Mouse (Mus musculus): ENCODE data around the gene Nlgn2. TPM values are rescaled to one million over a fixed set of nuclear protein-coding genes. Genes with fewer than 3 reads are reported as not detected.

Gene Nlgn2
- total RNA-seq, 2 experiments from 2014 or later, result 14.4 to 22.3 TPM

DNA sequence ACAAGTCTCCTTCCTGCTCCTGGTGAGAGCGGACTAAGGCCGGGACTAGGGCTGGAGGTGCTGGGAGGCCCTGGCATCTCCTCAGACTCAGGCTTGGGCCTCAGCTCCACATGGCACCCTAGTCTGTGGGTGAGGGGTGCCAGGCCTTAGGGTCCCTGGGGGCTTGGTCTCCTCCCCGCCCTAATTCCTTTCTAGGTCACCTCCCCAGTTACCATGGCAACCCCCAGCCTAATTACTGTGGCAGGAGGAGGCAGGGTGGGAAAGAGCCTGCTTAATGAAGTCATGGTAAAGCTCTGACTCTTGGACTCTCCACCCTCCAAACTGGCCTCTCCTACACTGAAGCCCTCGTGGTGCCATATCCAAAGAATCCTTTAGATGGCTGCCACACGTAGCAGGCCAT, 8.8 kb downstream of the Nlgn2 start:
- no peak for DNase-seq

- no peak for DNase-seq
Observed at GRCm38 (mm10) chr11:69823456-69823855, 14.1 kb downstream of the Nlgn2 start.

- no peak for DNase-seq
Observed at GRCm38 (mm10) chr11:69822080-69822479, 15.5 kb downstream of the Nlgn2 start, which contains the start of gene Spem1. Spem1 (minus strand) TSS chr11:69822180.

DNA sequence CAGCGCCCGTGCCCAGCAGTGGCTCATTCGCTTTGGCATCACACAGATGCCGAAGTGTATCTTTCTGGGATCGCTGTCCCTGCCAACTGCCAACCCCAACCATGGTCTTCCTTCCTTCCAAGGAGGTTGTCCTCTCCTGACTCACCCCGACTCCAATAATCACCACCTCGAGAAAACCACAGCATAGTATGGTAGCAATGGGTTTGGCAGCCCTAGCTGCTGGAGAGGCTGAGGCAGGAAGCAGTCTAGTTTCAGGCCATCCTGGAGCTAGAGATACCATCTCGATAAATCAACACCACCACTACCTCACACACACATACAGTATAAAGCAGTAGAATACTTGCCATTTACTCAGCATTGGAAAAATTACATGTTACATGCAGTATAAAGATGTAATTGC, 18.7 kb downstream of the Nlgn2 start:
- DNase-seq, result no peak

DNA sequence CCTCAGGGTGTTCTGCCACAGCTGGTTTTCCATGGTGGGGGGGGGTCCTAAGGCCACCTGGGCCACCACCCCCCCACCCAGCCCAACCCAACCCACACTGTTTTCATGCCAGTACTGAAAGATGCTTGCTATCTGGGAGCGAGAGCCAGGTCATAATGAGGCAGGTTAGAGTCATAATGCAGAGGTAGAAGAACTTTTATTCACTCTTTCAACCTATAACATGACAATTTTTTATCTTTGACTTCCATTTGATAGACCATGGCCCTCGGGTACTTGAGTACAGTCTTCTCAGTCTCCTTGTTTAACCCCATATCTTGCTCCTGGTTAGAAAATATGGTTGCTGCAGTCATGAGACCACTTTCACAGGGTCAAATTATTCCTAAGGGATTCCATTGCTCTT, 19.2 kb downstream of the Nlgn2 start, which contains the start of gene Spem2:
Gene Spem2 (minus strand): TSS at position 101 of the 400 bp plus-strand sequence.
- no peak for DNase-seq

- no peak for DNase-seq
Observed at GRCm38 (mm10) chr11:69816520-69816919, 21.1 kb downstream of the Nlgn2 start.

DNA sequence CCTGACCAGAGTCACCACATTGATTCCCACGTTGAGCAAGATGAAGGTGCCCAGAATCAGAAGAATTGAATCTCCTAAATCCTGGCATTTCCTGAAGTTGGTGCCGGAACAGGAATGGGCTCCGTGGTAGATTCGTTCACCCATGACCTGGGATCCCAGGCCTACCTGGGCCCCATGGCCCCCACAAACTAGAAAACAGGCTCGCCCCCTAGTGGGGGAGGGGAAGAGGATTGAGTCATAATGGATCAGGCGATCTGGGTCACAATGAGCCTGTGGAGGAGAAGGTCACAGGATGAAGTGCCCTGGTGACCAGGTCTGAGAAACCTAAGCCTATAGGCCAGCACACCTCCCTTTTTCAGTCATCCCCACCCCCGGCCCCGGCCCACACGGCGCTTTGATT, 22.4 kb downstream of the Nlgn2 start, which contains the start of gene Gm39566:
Gene Gm39566 (minus strand): TSS at position 144 of the 400 bp plus-strand sequence.
- DNase-seq, result no peak

- DNase-seq, result no peak
Observed at GRCm38 (mm10) chr11:69810280-69810679, 27.3 kb downstream of the Nlgn2 start.

DNA sequence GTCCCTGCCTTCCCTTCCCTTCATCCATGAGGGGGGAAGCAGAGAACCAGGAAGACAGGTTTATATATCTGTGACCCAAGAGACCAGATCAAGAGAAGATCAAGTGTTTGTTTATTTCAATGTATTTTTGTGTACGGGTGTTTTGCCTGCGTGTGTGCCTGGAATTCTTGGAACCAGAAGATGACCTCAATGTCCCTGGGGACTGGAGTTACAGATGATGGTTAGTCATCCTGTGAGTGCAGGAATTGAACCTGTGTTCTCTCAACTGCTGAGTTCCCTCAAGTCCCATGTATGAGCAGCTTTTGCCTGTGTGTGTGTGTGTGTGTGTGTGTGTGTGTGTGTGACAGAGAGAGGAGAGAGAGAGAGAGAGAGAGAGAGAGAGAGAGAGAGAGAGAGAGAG, 29.9 kb downstream of the Nlgn2 start:
- DNase-seq, result no peak

GRCm38 (mm10) chr11:69806378-69806777, 31.2 kb downstream of the Nlgn2 start:
- DNase-seq, result no peak

- no peak for DNase-seq
Observed at GRCm38 (mm10) chr11:69804972-69805909, 32.3 kb downstream of the Nlgn2 start, which contains the start of gene Tmem102. Tmem102 (minus strand) TSS chr11:69805624.

GRCm38 (mm10) chr11:69804652-69804940, 33.0 kb downstream of the Nlgn2 start:
- peak; percentile 20 to 57 for DNase-seq

DNA sequence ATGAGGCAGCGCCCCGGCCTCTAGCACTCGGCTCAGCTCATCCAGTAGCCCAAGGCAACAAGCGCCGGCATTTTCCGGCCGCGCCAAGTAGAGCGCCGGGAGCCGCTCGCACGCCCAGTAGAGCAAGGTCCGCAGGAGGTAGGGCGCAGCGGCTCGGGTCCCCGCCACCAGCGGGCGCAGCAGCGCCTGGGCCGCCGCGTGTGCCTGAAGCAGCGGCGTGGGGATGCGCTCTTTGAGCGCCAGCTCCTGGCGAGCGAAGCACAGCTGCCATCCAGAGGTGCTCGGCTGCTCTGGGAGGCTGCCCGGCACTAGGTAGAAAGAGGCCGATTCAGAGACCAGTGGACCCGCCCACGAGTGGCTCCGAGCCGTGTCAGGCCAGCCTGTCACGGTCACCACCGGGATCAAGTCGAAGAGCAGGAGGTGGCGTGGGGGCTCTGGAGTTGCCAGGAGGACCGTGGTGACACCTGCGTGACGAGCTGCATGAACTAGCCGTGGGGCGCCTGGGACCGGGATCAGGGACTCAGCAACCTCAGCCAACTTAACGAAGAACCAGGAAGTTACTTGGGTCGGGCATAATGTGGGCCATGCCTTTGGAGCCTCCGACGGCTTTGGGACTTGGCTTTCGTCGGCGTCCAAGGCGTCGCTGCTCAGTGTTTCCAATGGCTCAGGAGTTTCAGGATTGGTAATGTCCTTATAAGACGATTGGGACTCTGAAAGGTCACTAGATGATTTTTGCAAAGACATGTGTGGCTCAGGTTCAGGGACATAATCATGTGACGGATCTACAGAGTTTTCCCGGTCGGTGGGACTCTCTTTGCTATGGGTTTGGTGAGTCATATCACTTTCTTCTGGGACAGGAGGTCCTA, 33.6 kb downstream of the Nlgn2 start:
- DNase-seq, result peak; percentile 90 to 92

GRCm38 (mm10) chr11:69803328-69803727, 34.3 kb downstream of the Nlgn2 start:
- DNase-seq, result no peak

GRCm38 (mm10) chr11:69802648-69803105, 34.9 kb downstream of the Nlgn2 start:
- peak; percentile 95 to 98 for DNase-seq

DNA sequence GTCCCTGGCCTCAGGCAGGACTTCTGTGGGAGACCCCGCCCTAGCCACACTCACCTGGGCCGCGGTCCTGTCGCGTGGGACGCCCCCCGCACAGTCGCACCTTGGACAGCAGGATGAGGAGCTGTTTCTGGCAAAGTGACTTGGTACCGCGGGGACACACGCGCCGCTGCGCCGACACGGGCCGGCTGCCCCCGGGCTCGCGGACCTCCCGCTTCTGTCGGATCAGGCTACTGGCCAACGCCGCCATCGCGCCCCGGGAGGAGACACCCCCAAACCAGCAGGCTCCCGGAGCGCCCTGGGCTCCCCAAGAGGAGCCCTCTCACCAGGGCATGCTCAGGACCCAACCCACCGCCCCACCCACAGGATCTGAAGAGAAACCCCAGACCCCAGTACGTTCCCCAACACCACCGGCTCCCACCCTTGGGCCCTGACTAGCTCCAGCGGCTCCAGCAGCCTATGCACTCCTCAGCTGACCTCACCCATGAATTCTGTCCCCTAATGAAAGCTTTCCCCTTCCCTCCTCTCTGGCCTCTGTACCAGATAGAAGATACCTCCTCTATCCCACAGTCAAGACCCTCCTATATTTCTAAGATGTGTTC, 36.1 kb downstream of the Nlgn2 start, which contains the start of gene Fgf11:
Gene Fgf11 (minus strand): TSS at position 479 of the 599 bp plus-strand sequence.
- peak; percentile 20 to 40 for DNase-seq

DNA sequence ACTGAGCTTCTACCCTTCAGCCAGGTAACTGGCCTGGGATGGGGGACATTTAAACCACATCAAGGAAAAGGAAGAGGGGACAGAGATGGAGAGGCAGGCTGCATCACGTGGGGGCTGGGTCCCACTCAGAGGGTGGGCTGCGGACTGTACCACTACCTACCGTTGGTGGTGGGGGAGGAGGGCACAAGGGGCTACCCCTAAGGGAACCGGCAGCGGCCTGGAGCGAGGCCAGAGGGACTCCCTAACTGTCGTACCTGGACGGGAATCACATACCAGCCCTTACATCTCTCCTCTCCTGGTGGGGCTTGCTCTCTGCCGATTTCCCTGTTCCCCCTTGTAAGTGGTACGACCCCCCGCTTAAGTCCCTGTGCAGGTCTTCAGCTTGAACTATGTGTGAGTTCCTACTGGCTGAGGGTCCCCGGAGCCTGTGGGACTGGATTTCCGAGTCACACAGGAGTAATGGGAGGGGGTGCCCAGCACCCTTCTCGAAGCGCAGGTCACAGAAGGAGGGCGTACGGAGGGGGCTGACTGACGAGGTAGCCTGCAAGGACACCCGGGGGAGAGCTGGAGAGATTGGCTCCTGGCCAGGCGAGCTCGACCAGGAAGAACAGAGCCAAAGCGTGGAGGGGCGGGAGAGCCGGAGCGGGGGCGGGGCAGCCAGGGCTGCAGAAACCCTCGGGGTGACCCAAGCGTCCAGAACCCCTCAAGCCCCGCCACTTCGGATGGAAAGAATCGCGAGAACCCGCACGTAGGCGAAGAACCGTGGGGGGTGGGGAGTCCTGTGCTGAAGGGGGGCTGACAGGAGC, 37.0 kb downstream of the Nlgn2 start:
- DNase-seq, result peak; percentile 53 to 80

- peak; percentile 35 to 65 for DNase-seq
Observed at GRCm38 (mm10) chr11:69800138-69800391, 37.5 kb downstream of the Nlgn2 start.

GRCm38 (mm10) chr11:69799394-69800137, 38.0 kb downstream of the Nlgn2 start:
- peak in 1 of 2 experiments; percentile 50 for DNase-seq

DNA sequence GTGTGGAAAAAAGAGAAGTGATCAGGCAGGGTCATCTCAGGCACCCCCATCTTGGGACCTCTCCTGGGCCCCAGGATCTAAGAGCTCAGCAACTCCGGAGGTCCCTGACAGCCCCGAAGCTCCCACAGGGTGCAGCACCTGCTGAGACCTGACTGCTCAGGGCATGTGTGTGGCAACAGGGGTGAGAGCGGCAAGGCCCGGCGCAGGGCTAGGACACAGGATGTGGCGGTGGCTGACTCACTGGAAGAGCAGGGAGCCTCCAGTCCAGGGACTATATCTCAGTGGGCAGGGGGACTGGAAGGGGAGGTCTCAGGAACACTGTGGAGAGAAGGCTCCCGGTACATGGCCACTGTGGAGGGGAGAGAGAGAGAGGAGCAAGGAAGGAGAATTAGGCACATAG, 39.7 kb downstream of the Nlgn2 start:
- DNase-seq, result no peak

DNA sequence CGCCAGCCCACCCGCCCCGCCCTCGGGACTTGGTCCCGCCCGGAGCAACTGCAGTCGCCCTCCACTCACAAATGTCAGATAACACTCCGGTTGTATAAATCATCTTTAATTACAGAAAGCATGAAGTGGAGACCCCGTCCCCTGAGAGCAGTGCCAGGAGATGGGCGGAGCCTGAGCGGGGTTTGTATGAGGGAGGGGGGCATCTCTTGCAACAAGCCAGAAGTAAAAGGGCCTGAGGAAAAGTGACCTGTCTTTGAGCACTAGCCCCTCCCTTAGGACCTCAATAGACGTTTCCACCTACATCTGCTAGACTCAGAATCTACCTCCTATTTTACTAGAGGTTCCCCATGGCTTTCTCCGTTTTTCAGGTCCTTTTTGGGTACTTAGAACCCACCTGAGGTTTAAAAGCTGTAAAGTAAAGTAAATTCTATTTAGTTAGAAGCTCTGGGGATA, 41.6 kb downstream of the Nlgn2 start:
- no peak for DNase-seq
